Mouse (Mus musculus): ENCODE measurements around the gene Dlg5. TPM values are rescaled to one million over a fixed set of nuclear protein-coding genes. Genes with fewer than 3 reads are reported as not detected.

The Dlg5 gene
- total and polyA plus RNA-seq, 2 experiments from 2014 or later, result 2.6 to 12.3 TPM

- Histone ChIP-seq H3K36me3 (replicated peaks; ENCODE audit: control insufficient read depth, insufficient read depth, low read length) (peaks cover 15% of the 10 kb centered on the region; the same call in 1 of the 2 replicates), H3K4me2 (ENCODE audit: low read depth, low read length) (no peak overlapping the region), H3K4me3 (ENCODE audit: low read depth, low read length) (no peak overlapping the region), H3K9me3 (replicated peaks; ENCODE audit: control insufficient read depth, low read length) (no peaks in the 10 kb centered on the region), H3K9ac (replicated peaks; ENCODE audit: low read depth, low read length) (no peak overlapping the region), H3K4me1 (ENCODE audit: control insufficient read depth, insufficient read depth) (no peaks in the 10 kb centered on the region), H3K27me3 (ENCODE audit: control insufficient read depth, insufficient read depth, low read length) (no peaks in the 10 kb centered on the region), H3K27ac (ENCODE audit: low read depth) (no peak overlapping the region)
- DNase-seq (ENCODE audit: low spot score) (no peak), ATAC-seq (ENCODE audit: insufficient read depth, low read depth) (no peak)
- WGBS, result 80% methylated on average over 6 of the region's 6 CpGs
- TF ChIP-seq EP300 (IDR thresholded peaks at IDR 0.05; ENCODE audit: low read depth) (no peak), CTCF (IDR thresholded peaks at IDR 0.05; ENCODE audit: low read depth) (no peak)
Measured at GRCm38 (mm10) chr14:24179466-24179991, 66.2 kb downstream of the Dlg5 start.

- H3K9me3 ChIP-seq (replicated peaks; ENCODE audit: control insufficient read depth, low read length), result no peaks in the 10 kb centered on the region
- peaks cover 15% of the 10 kb centered on the region for H3K36me3 ChIP-seq (replicated peaks; ENCODE audit: control insufficient read depth, insufficient read depth, low read length)
- no peak overlapping the region for H3K27ac ChIP-seq (ENCODE audit: low read depth)
- no peaks in the 10 kb centered on the region for H3K27me3 ChIP-seq (ENCODE audit: control insufficient read depth, insufficient read depth, low read length)
- no peak overlapping the region for H3K4me3 ChIP-seq (ENCODE audit: low read depth, low read length)
- DNase-seq (ENCODE audit: low spot score) (no peak), ATAC-seq (ENCODE audit: insufficient read depth, low read depth) (no peak)
- TF ChIP-seq EP300 (IDR thresholded peaks at IDR 0.05; ENCODE audit: low read depth), result no peak
- TF ChIP-seq CTCF (IDR thresholded peaks at IDR 0.05; ENCODE audit: low read depth), result no peak
- no peak overlapping the region for H3K9ac ChIP-seq (replicated peaks; ENCODE audit: low read depth, low read length)
- H3K4me2 ChIP-seq (ENCODE audit: low read depth, low read length), result no peak overlapping the region
- H3K4me1 ChIP-seq (ENCODE audit: control insufficient read depth, insufficient read depth), result no peaks in the 10 kb centered on the region
- 64% methylated on average over 10 of the region's 10 CpGs for WGBS
Measured at GRCm38 (mm10) chr14:24176609-24177008, 69.1 kb downstream of the Dlg5 start.

- ATAC-seq (ENCODE audit: insufficient read depth, low read depth), result no peak
- H3K27ac ChIP-seq (ENCODE audit: low read depth), result no peak overlapping the region
- no peaks in the 10 kb centered on the region for H3K4me1 ChIP-seq (ENCODE audit: control insufficient read depth, insufficient read depth)
- no peaks in the 10 kb centered on the region for H3K9me3 ChIP-seq (replicated peaks; ENCODE audit: control insufficient read depth, low read length)
- no peak overlapping the region for H3K9ac ChIP-seq (replicated peaks; ENCODE audit: low read depth, low read length)
- TF ChIP-seq CTCF (IDR thresholded peaks at IDR 0.05; ENCODE audit: low read depth), result no peak
- no peak for TF ChIP-seq EP300 (IDR thresholded peaks at IDR 0.05; ENCODE audit: low read depth)
- WGBS, result 64% methylated on average over 6 of the region's 6 CpGs
- no peak overlapping the region for H3K4me2 ChIP-seq (ENCODE audit: low read depth, low read length)
- H3K4me3 ChIP-seq (ENCODE audit: low read depth, low read length), result no peak overlapping the region
- H3K36me3 ChIP-seq (replicated peaks; ENCODE audit: control insufficient read depth, insufficient read depth, low read length), result peaks cover 36% of the 10 kb centered on the region
- H3K27me3 ChIP-seq (ENCODE audit: control insufficient read depth, insufficient read depth, low read length), result no peaks in the 10 kb centered on the region
- DNase-seq (ENCODE audit: low spot score), result no peak
Measured at GRCm38 (mm10) chr14:24173326-24173725, 72.4 kb downstream of the Dlg5 start.

- peaks cover 28% of the 10 kb centered on the region for H3K36me3 ChIP-seq (replicated peaks; ENCODE audit: control insufficient read depth, insufficient read depth, low read length)
- no peak for DNase-seq (ENCODE audit: low spot score)
Measured at GRCm38 (mm10) chr14:24171639-24172311, 73.9 kb downstream of the Dlg5 start.

GRCm38 (mm10) chr14:24166046-24166445, 79.7 kb downstream of the Dlg5 start:
- H3K9me3 ChIP-seq (replicated peaks; ENCODE audit: control insufficient read depth, low read length), result no peaks in the 10 kb centered on the region
- ATAC-seq (ENCODE audit: insufficient read depth, low read depth), result no peak
- no peak overlapping the region for H3K4me3 ChIP-seq (ENCODE audit: low read depth, low read length)
- H3K27ac ChIP-seq (ENCODE audit: low read depth), result no peak overlapping the region
- WGBS, result 78% methylated on average over 8 of the region's 8 CpGs
- H3K9ac ChIP-seq (replicated peaks; ENCODE audit: low read depth, low read length), result no peak overlapping the region
- no peak overlapping the region for H3K4me2 ChIP-seq (ENCODE audit: low read depth, low read length)
- no peak for DNase-seq (ENCODE audit: low spot score)
- no peaks in the 10 kb centered on the region for H3K4me1 ChIP-seq (ENCODE audit: control insufficient read depth, insufficient read depth)
- H3K27me3 ChIP-seq (ENCODE audit: control insufficient read depth, insufficient read depth, low read length), result no peaks in the 10 kb centered on the region
- peaks cover 62% of the 10 kb centered on the region for H3K36me3 ChIP-seq (replicated peaks; ENCODE audit: control insufficient read depth, insufficient read depth, low read length)
- TF ChIP-seq EP300 (IDR thresholded peaks at IDR 0.05; ENCODE audit: low read depth), result no peak
- TF ChIP-seq CTCF (IDR thresholded peaks at IDR 0.05; ENCODE audit: low read depth), result no peak

More at GRCm38 (mm10) chr14:24171639-24172311, 73.9 kb downstream of the Dlg5 start:
- Histone ChIP-seq H3K9me3 (replicated peaks; ENCODE audit: control insufficient read depth, low read length) (no peaks in the 10 kb centered on the region), H3K4me3 (ENCODE audit: low read depth, low read length) (no peak overlapping the region), H3K27me3 (ENCODE audit: control insufficient read depth, insufficient read depth, low read length) (no peaks in the 10 kb centered on the region), H3K27ac (ENCODE audit: low read depth) (no peak overlapping the region), H3K4me2 (ENCODE audit: low read depth, low read length) (no peak overlapping the region), H3K9ac (replicated peaks; ENCODE audit: low read depth, low read length) (no peak overlapping the region), H3K4me1 (ENCODE audit: control insufficient read depth, insufficient read depth) (no peaks in the 10 kb centered on the region)
- TF ChIP-seq EP300 (IDR thresholded peaks at IDR 0.05; ENCODE audit: low read depth) (no peak), CTCF (IDR thresholded peaks at IDR 0.05; ENCODE audit: low read depth) (no peak)
- ATAC-seq (ENCODE audit: insufficient read depth, low read depth), result no peak
- 64% methylated on average over 13 of the region's 13 CpGs for WGBS

Data from heart, postnatal 0 days (tissue).